ENCODE assay signal across 9 mouse cellular contexts in the genomic region with DNA sequence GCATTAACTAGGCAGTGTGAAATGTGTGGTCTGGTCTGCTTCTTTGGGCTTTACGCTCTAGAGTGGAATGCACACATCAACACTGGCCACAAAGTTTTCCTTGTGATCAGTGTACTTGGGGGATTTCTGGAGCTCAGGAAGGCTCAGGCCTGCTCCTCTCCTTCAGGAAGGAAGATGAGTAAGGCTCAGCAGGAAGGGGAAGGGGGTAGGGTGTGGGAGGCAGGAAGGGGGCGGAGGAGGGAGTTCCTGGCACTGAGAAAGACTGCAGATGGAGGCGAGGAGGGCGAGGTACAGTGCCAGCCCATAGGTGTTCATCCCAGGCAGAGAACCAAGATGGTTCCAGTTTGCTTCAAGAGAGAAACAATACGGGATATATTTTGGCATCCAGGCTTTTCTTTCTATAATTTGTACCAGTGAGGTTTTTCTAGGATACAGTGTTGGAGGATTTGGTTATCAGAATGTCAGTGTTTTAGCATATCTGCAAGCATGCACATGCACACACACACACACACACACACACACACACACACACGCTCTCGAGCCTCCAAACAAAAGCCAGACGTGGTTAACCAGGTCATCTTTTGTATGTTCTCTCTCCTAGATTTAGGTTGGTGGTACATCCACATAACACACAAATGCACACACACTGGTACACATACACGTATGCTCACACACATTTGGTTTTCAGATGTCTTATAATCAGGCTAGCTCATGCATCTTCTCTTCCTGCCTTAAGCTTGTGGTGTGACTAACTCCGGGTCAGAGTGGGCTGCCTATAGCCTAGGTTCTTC. TPM values are rescaled to one million over a fixed set of nuclear protein-coding genes. Genes with fewer than 3 reads are reported as not detected.
DNase-seq lines count a peak whose midpoint lies in the region; ATAC-seq and TF ChIP-seq lines count a peak whose summit lies in the region.
"Had no signal": no experiment of that assay in that cellular context is flagged by ENCODE, and none has a peak within 500 bp of the region (broad histone marks: within the 10 kb centered on the region; RNA-seq: fewer than 3 reads in every experiment).

No protein-coding gene starts in this region.

- no peak for TF ChIP-seq CTCF in liver, adult 2 months (IDR thresholded peaks at IDR 0.05; ENCODE audit: low read depth, low read length)
- no peak for TF ChIP-seq CTCF in thymus, adult 2 months (IDR thresholded peaks at IDR 0.05; ENCODE audit: borderline replicate concordance, control insufficient read depth, extremely low read depth, insufficient read depth, low read length, poor library complexity)

- WGBS in liver, adult 2 months, result 78% methylated on average over 10 of the region's 10 CpGs
- 65% methylated on average over 10 of the region's 10 CpGs for WGBS in lung, embryonic 15.5 days
- WGBS in thymus, adult 2 months, result 69% methylated on average over 10 of the region's 10 CpGs

- H3K36me3 ChIP-seq in liver, adult 2 months (ENCODE audit: control insufficient read depth, insufficient read depth, low read length), result peaks cover 8% of the 10 kb centered on the region; the same call in 1 of the 2 replicates
- H3K36me3 ChIP-seq in lung, embryonic 15.5 days, result peaks cover 24% of the 10 kb centered on the region
- H3K36me3 ChIP-seq in thymus, adult 2 months (ENCODE audit: control insufficient read depth, insufficient read depth, low read length), result peaks cover 7% of the 10 kb centered on the region; the same call in 1 of the 2 replicates

- peak; percentile 46; the same call in 1 of the 2 replicates for ATAC-seq in lung, embryonic 15.5 days (ENCODE audit: borderline replicate concordance, extremely low read depth, low FRiP score, low TSS enrichment)

- H3K27ac ChIP-seq in liver, adult 2 months (replicated peaks; ENCODE audit: insufficient read depth, low read depth, low read length), result peak overlapping the region; percentile 66
- H3K27ac ChIP-seq in lung, embryonic 15.5 days, result peak overlapping the region; percentile 76
- no peak overlapping the region for H3K27ac ChIP-seq in thymus, adult 2 months (ENCODE audit: control insufficient read depth, insufficient read depth, low read length)
- H3K27ac ChIP-seq: liver, embryonic 15.5 days had no signal

- no peaks in the 10 kb centered on the region for H3K9me3 ChIP-seq in lung, embryonic 15.5 days
- H3K9me3 ChIP-seq: liver, embryonic 15.5 days had no signal

- peak overlapping the region; percentile 49; the same call in 1 of the 2 replicates for H3K9ac ChIP-seq in liver, adult 2 months (ENCODE audit: low read depth, low read length)
- 0 out of 2 replicates have a peak overlapping the region, but pooled peaks have one; percentile 13 for H3K9ac ChIP-seq in lung, embryonic 15.5 days
- H3K9ac ChIP-seq: liver, embryonic 15.5 days had no signal

- peaks cover 13% of the 10 kb centered on the region for H3K4me1 ChIP-seq in liver, adult 2 months (ENCODE audit: control insufficient read depth, insufficient read depth, low read length)
- H3K4me1 ChIP-seq in lung, embryonic 15.5 days, result peaks cover 21% of the 10 kb centered on the region
- peaks cover 12% of the 10 kb centered on the region for H3K4me1 ChIP-seq in thymus, adult 2 months (replicated peaks; ENCODE audit: control insufficient read depth, insufficient read depth, low read length)

- no peak for DNase-seq in liver, adult 2 months (ENCODE audit: extremely low read depth, low read depth, low spot score)
- DNase-seq in liver, result no peak
- DNase-seq in cerebellum, postnatal 36 days, result peak; percentile 86
- peak; percentile 12 for DNase-seq in induced T-regulatory cell, adult 2 months (ENCODE audit: low read depth)
- no peak for DNase-seq in ovary, postnatal 10 days (ENCODE audit: low spot score)
- DNase-seq in urinary bladder, postnatal 14 days (ENCODE audit: low spot score), result no peak
- no peak for DNase-seq in thymus, adult 2 months

- H3K4me2 ChIP-seq in lung, embryonic 15.5 days, result peak overlapping the region; percentile 46
- H3K4me2 ChIP-seq: liver, embryonic 15.5 days had no signal

- H3K79me2 ChIP-seq in liver, adult 2 months (ENCODE audit: control insufficient read depth, insufficient read depth, low read length), result peaks cover 29% of the 10 kb centered on the region; the same call in 1 of the 2 replicates

- peak overlapping the region; percentile 44 for H3K4me3 ChIP-seq in liver, adult 2 months (ENCODE audit: insufficient read depth, low read depth, low read length)
- peak overlapping the region; percentile 34 for H3K4me3 ChIP-seq in lung, embryonic 15.5 days
- no peak overlapping the region for H3K4me3 ChIP-seq in thymus, adult 2 months (ENCODE audit: control insufficient read depth, insufficient read depth, low read length)
- H3K4me3 ChIP-seq: liver, embryonic 15.5 days had no signal

- TF ChIP-seq POLR2A in liver, adult 2 months (IDR thresholded peaks at IDR 0.05; ENCODE audit: extremely low read depth, insufficient read depth, low read length), result no peak
- no peak for TF ChIP-seq POLR2A in thymus, adult 2 months (IDR thresholded peaks at IDR 0.05; ENCODE audit: control insufficient read depth, extremely low read depth, insufficient read depth, low read length, poor library complexity)

- H3K27me3 ChIP-seq in liver, adult 2 months (ENCODE audit: control insufficient read depth, insufficient read depth, low read length), result no peaks in the 10 kb centered on the region
- no peaks in the 10 kb centered on the region for H3K27me3 ChIP-seq in lung, embryonic 15.5 days
- H3K27me3 ChIP-seq in thymus, adult 2 months (ENCODE audit: control insufficient read depth, insufficient read depth, low read length), result no peaks in the 10 kb centered on the region
- H3K27me3 ChIP-seq: liver, embryonic 15.5 days had no signal

RNA-seq across cellular contexts. Expression of gene Arhgef7, which starts 52.5 kb away (rescaled TPM):
- 15.8 and 19.3 TPM in 2 replicates for total RNA-seq in liver, adult 2 months (2014; rRNA removed)
- 11.0 and 12.4 TPM in 2 replicates for polyA plus RNA-seq in liver, adult 2 months (2012; rRNA removed)
- polyA plus RNA-seq in lung, embryonic 15.5 days (2015; fragmentation: Nextera tagmentation; extraction: Ambion mirVana), result 35.1 and 39.0 TPM in 2 replicates
- 36.1 and 36.6 TPM in 2 replicates for polyA plus RNA-seq in thymus, adult 2 months (2012; rRNA removed)

Comparison
In these comparisons a context has a peak if more than half of its experiments do, and no peak if none do; other contexts are left out.
1. DNase-seq: peak in cerebellum, postnatal 36 days (2 of 2) and induced T-regulatory cell, adult 2 months (single experiment); none in liver, adult 2 months (single experiment), liver (single experiment), ovary, postnatal 10 days (single experiment), urinary bladder, postnatal 14 days (single experiment) and thymus, adult 2 months (single experiment).